Mouse (Mus musculus) stomach, postnatal 0 days (tissue): ENCODE results near the gene Alpk1.

ENCODE experiments used
- CTCF ChIP-seq: IDR thresholded peaks from 2 replicates; pipeline ENCODE4 v1.5.1; 2016; ENCODE audit warnings: antibody characterized with exemption, low read depth, mild to moderate bottlenecking, moderate library complexity
- EP300 ChIP-seq: optimal IDR thresholded peaks from 2 replicates; pipeline ENCODE3; 2016; ENCODE audit warnings: antibody characterized with exemption

- no peak for TF ChIP-seq CTCF
- no peak for TF ChIP-seq EP300
Observed at GRCm38 (mm10) chr3:127749266-127749665, 31.1 kb downstream of the Alpk1 start.
